Mouse (Mus musculus) kidney, adult 2 months (tissue): ENCODE measurements around the gene Eif4g3. TPM values are rescaled to one million over a fixed set of nuclear protein-coding genes. Genes with fewer than 3 reads are reported as not detected.

Experiments
- DNase-seq: peaks from one replicate; pipeline ENCODE4 v3.0.0; 2021
- H3K27ac ChIP-seq: fragments of 200-500 bp; 2 replicates; pipeline ENCODE4 v1.5.1; 2012; ENCODE audit warnings: low read depth, low read length, control low read depth, inconsistent platforms; ENCODE audit not compliant: insufficient read depth
- H3K27me3 ChIP-seq: fragments of 200-500 bp; replicated peaks from 2 replicates; pipeline ENCODE4 v1.6.1; 2012; ENCODE audit warnings: mild to moderate bottlenecking, moderate library complexity, low read length, inconsistent platforms; ENCODE audit not compliant: control insufficient read depth, insufficient read depth
- H3K36me3 ChIP-seq: fragments of 200-500 bp; 2 replicates; pipeline ENCODE4 v1.6.1; 2012; ENCODE audit warnings: mild to moderate bottlenecking, moderate library complexity, low read length, inconsistent platforms; ENCODE audit not compliant: control insufficient read depth, insufficient read depth
- H3K4me1 ChIP-seq: fragments of 200-500 bp; 2 replicates; pipeline ENCODE4 v1.6.1; 2011; ENCODE audit warnings: low read length; ENCODE audit not compliant: control insufficient read depth, insufficient read depth
- H3K4me3 ChIP-seq: fragments of 200-500 bp; 2 replicates; pipeline ENCODE4 v1.5.1; 2011; ENCODE audit warnings: mild to moderate bottlenecking, low read depth, low read length, control low read depth; ENCODE audit not compliant: insufficient read depth
- CTCF ChIP-seq: fragments of 200-500 bp; conservative IDR thresholded peaks from 2 replicates; pipeline ENCODE4 v1.5.1; 2011; ENCODE audit warnings: low read depth, mild to moderate bottlenecking, control low read depth, low read length, moderate library complexity, mixed read lengths; ENCODE audit not compliant: insufficient read depth, insufficient read length
- POLR2A ChIP-seq: fragments of 200-500 bp; IDR thresholded peaks from one replicate; pipeline ENCODE4 v1.6.1; 2011; ENCODE audit warnings: low read depth, low read length, control low read depth
- WGBS: fragments of 180-500 bp; shearing (Covaris S2); methylation state at CpG from one replicate; pipeline ENCODE4 v1.1.7; 2018; 5-methylcytosine and 5-hydroxymethylcytosine counted together
- polyA plus RNA-seq: library from polyadenylated mRNA; depleted of rRNA; stranded (reverse); fragments of >200 nt; gene quantifications from 2 replicates; pipeline ENCODE4 v1.2.3, GENCODE M21; 2012; rRNA removed

Eif4g3 gene
- 53.5 and 54.0 TPM in 2 replicates for polyA plus RNA-seq

DNA sequence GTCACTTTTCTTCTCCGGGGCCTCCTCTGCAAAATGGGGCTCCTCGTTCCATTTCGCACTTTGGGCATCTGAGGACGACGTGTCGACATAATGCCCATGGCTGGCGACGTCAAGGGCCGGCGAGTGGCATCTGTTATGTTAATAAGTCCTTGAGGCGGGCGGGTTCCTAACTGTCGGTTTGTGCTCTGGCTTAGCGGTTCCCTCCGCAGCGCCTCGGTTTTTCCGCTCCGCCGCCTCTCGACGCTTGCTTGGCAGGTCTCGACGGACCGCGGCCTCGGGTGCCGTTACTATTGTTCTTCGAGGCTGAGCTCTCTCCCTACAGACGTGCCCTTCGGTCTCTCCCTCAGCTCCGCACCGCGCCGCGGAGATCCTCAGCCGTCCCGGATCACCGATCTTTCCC, at the start of gene Eif4g3:
Eif4g3 (plus strand) TSS at position 133 of the 400 bp plus-strand sequence.
- Histone ChIP-seq H3K36me3 (no peaks in the 10 kb centered on the region), H3K27me3 (no peaks in the 10 kb centered on the region), H3K4me1 (peaks cover 19% of the 10 kb centered on the region; the same call in 1 of the 2 replicates), H3K4me3 (peak within 1 kb of the TSS; percentile 85), H3K27ac (peak within 1 kb of the TSS; percentile 79)
- 3% methylated on average over 39 of the region's 39 CpGs for WGBS
- DNase-seq, result no peak
- TF ChIP-seq CTCF (no peak), POLR2A (no peak)

DNA sequence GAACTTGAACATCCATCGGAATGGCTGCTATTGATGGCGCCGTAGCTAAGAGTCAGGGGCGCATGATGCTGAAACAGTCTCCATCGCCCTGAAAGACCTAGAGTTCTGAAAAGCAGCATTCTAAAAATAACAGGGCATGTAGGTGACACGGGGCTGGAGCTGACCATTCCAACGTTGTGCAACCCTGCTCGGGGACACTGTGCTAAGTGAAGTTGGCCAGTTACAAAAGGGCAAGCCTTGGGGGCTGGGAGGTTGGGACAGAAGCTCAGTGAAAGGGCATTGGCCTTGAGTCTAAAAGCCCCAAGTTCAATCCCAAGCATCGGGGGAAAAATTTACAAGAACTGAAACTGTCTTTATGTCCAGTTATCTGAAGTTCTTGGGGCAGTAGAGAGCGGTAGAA, 49.3 kb upstream of the Eif4g3 start:
- H3K4me3 ChIP-seq, result no peak overlapping the region
- 76% methylated on average over 10 of the region's 10 CpGs for WGBS
- TF ChIP-seq POLR2A (no peak), CTCF (no peak)
- peak; percentile 36 for DNase-seq
- no peak overlapping the region for H3K27ac ChIP-seq
- no peaks in the 10 kb centered on the region for H3K36me3 ChIP-seq
- H3K4me1 ChIP-seq, result no peaks in the 10 kb centered on the region
- H3K27me3 ChIP-seq, result no peaks in the 10 kb centered on the region

DNA sequence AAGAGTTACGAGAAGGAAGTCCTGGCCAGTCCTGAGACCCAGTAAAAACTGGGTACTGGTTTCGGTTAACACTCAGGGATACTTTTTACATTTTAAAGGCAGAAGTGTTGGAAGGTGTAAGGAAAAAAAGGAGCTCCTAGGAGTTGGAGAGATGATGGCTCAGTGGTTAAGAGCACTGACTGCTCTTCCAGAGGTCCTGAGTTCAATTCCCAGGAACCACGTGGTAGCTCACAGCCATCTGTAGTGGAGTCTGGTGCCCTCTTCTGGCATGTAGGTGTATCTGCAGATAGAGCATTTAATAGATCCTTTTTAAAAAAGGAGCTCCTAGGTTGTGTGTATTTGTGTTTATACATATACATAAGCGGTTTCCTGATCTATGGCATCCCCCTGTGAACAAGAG, 47.4 kb upstream of the Eif4g3 start:
- Histone ChIP-seq H3K4me1 (no peaks in the 10 kb centered on the region), H3K4me3 (no peak overlapping the region), H3K27ac (no peak overlapping the region), H3K36me3 (no peaks in the 10 kb centered on the region; the same call in 1 of the 2 replicates), H3K27me3 (no peaks in the 10 kb centered on the region)
- peak; percentile 60 for TF ChIP-seq CTCF
- TF ChIP-seq POLR2A, result no peak
- no peak for DNase-seq
- 77% methylated on average over 4 of the region's 4 CpGs for WGBS

DNA sequence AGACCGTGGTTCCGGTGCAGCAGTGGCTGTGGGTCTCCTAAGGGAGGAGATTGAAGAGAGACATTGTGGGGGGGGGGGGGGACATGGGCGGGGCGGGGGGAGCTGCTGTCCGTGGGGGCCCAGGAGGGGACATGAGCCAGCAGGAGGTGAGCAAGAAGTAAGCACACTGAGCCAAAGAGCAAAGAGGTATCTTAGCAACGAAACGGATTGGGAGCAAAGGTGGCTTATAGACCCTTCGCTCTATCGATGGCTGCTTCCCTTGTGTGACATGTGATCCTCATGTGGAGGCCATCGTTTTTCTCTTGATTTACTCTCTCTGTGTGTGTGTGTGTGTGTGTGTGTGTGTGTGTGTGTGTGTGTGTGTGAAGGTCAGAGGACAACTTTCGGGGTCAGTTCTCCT, 46.4 kb upstream of the Eif4g3 start:
- H3K4me3 ChIP-seq, result no peak overlapping the region
- 83% methylated on average over 11 of the region's 11 CpGs for WGBS
- H3K27ac ChIP-seq, result no peak overlapping the region
- H3K4me1 ChIP-seq, result no peaks in the 10 kb centered on the region
- DNase-seq, result no peak
- H3K36me3 ChIP-seq, result no peaks in the 10 kb centered on the region; the same call in 1 of the 2 replicates
- TF ChIP-seq POLR2A (no peak), CTCF (no peak)
- no peaks in the 10 kb centered on the region for H3K27me3 ChIP-seq

GRCm38 (mm10) chr4:137952840-137953239, 40.0 kb upstream of the Eif4g3 start:
- H3K36me3 ChIP-seq, result no peaks in the 10 kb centered on the region; the same call in 1 of the 2 replicates
- H3K27me3 ChIP-seq, result no peaks in the 10 kb centered on the region
- DNase-seq, result peak; percentile 73
- no peak overlapping the region for H3K27ac ChIP-seq
- peak; percentile 78 for TF ChIP-seq CTCF
- TF ChIP-seq POLR2A, result no peak
- no peaks in the 10 kb centered on the region for H3K4me1 ChIP-seq
- H3K4me3 ChIP-seq, result no peak overlapping the region
- WGBS, result 34% methylated on average over 4 of the region's 4 CpGs

DNA sequence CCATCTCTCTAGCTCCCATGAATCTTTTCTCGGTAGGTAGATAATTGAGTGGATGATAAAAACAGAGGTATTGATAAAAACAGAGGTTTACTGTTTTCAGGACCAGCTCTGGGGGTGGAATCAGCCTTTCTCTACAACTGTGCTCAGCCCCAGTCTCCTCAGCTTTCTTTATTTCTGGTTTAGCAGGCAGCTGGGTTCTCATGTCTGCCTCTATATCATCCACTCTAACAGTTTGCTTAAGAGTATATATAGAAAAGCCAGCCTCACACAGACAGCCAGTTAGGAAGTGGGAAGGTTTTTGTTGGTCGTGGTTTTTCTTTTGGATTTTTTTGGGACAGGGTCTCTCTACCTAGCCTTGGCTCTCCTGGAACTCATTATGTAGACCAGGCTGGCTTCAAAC, 38.6 kb upstream of the Eif4g3 start:
- WGBS, result 87% methylated on average over 2 of the region's 2 CpGs

DNA sequence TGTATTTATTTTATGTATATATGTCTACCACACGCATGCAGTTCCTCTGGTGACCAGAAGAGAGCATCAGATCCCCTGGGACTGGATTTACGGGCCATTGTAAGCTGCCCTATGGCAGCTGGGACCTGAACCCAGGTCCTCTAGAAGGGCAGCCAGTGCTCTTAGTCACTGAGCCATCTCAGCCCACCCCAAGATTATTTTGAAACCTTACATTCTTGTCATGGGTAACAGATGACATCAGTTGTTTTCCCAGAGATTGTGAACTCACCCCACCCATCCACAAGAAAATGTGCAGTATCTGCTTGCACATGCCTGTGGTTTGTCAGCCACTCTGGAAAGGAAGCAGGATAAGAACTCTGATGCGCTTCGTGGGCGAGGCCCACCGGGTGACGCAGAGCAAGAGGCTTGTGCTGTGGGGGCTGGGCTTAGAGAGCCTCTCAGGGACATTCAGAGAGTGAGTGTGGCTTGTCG, 37.9 kb upstream of the Eif4g3 start:
- H3K4me1 ChIP-seq, result no peaks in the 10 kb centered on the region
- DNase-seq, result peak; percentile 57
- WGBS, result 75% methylated on average over 8 of the region's 8 CpGs
- no peak overlapping the region for H3K27ac ChIP-seq
- TF ChIP-seq POLR2A, result no peak
- 0 out of 2 replicates have a peak, but pooled peaks have one; percentile 13 for TF ChIP-seq CTCF
- no peaks in the 10 kb centered on the region for H3K27me3 ChIP-seq
- no peak overlapping the region for H3K4me3 ChIP-seq
- no peaks in the 10 kb centered on the region for H3K36me3 ChIP-seq

More for the DNA sequence above, 38.6 kb upstream of the Eif4g3 start:
- TF ChIP-seq CTCF (no peak), POLR2A (no peak)
- H3K27me3 ChIP-seq, result no peaks in the 10 kb centered on the region
- no peak for DNase-seq
- no peak overlapping the region for H3K27ac ChIP-seq
- no peaks in the 10 kb centered on the region; the same call in 1 of the 2 replicates for H3K36me3 ChIP-seq
- H3K4me1 ChIP-seq, result no peaks in the 10 kb centered on the region
- no peak overlapping the region for H3K4me3 ChIP-seq

GRCm38 (mm10) chr4:137956260-137956659, 36.6 kb upstream of the Eif4g3 start:
- WGBS, result 96% methylated on average over 15 of the region's 15 CpGs
- H3K4me1 ChIP-seq, result no peaks in the 10 kb centered on the region
- no peak for DNase-seq
- TF ChIP-seq CTCF, result no peak
- TF ChIP-seq POLR2A, result no peak
- no peaks in the 10 kb centered on the region for H3K36me3 ChIP-seq
- no peak overlapping the region for H3K27ac ChIP-seq
- no peak overlapping the region for H3K4me3 ChIP-seq
- no peaks in the 10 kb centered on the region for H3K27me3 ChIP-seq
